Mouse (Mus musculus) lung, postnatal 10 days (tissue): ENCODE data around the gene Tex12.

Source experiments
- DNase-seq: peaks from one replicate; pipeline ENCODE4 v3.0.0; 2021

Tex12 gene

DNA sequence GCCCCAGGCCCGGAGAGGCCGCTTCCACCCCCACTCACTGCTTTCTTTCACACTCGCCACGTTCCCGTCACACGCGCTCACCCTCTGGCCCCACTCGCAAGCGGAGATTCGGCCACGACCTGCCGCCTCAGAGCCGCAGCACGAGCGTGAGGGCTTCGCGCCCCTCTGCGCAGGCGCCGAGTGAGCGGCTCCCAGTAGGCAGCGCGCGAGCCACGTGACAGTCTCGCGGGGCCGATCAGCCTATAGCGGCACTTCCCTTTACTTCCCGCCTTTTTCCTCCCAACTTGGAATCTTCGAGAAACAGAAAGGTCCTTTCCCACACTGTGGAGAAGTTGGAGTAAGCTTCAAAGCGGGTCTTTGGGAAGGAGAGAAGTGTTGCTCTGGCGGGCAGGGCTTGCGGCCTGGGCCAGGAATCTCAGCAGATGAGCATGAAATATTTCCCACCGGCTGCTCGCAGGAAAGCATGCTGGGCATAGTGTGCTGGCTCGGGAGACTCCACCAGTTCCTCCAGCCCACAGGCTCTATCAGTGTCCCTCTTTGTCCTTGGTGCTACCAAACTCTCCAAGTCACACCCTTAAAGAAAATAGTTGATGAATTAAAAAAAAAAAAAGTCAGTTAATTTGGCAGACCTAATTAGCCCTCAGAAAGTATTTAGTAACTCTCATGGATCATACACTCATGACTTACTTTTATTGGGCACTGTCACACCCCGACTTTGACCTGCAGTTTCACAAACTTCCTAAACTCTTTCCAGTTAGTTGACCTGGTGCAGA lies at the start of gene Tex12:
Gene Tex12, minus strand, starts transcription at position 181 of the 773 bp plus-strand sequence.
- DNase-seq = no peak

GRCm38 (mm10) chr9:50604338-50604737 lies 43.2 kb upstream of the Tex12 start:
- DNase-seq = no peak

DNA sequence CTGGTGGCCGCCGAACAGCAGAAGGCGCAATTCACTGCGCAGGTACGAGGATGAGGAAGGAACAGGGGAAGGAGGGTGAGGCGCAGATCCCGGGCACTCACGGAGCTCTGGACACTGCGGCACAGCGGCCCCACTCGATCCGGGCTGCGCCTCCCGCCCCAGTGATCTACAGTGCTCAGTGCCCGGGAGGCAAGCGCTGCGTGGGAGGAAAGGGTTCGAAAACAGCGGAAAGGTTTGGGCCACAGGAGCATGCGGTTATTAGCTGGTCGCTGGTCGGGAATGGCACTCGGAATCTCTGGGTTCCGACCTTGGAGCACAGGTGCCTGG lies 42.8 kb upstream of the Tex12 start:
- DNase-seq = no peak

- DNase-seq = peak; percentile 96
Measured at GRCm38 (mm10) chr9:50603189-50603997, 42.3 kb upstream of the Tex12 start, which contains the start of the genes Sdhd and Timm8b. Gene Sdhd, minus strand, starts transcription at chr9:50603812. Gene Timm8b, plus strand, starts transcription at chr9:50603910.

- DNase-seq = no peak
Measured at GRCm38 (mm10) chr9:50602055-50602845, 41.1 kb upstream of the Tex12 start.

DNA sequence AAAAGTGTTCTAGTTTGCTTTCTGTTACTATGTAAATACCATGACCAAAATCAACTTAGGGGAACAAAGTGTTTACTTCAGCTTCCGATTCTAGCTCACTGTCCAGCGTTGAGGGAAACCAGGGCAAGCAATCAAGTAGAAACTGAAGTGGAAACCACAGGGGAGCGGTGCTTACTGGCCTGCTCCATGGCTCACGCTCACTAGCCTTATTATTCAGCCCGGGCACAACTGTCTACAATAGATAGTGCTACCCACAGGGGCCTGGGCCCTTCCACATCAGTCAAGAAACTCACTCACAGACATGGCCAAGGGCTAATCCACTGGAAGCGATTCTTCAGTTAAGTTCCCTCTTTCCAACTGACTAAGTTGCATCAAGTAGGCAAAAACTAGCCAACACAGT lies 40.4 kb upstream of the Tex12 start:
- DNase-seq = no peak

- no peak for DNase-seq
Measured at GRCm38 (mm10) chr9:50596973-50597372, 35.8 kb upstream of the Tex12 start.

DNA sequence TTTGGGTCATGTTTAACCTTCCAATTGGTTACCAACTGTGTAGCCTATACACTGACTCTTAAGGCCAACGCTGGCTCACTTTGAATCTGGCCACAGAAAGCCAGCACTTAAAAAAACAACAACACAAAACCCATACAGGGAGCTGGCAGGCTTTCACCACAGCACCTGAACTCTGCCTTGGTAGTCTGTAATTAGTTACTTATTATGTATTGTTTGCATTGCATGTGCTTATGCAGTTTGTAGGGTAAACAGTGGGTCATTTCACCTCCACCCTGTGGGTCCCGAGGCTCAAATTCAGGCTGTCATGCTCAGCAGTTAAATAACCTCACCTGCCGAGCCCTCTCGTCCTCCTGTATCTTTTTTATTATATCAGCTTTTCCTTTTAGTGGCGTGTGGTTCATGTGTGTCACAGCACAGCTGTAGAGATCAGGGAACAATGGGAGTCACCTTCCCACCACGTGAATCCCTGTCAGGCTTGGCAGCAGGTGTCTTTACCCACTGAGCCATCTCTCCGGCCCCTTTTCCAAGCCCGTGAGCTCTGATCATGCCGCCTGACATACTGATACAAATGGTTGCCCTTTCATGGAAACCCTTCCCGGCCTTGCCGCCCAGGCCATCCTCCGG lies 33.8 kb upstream of the Tex12 start:
- no peak for DNase-seq

DNA sequence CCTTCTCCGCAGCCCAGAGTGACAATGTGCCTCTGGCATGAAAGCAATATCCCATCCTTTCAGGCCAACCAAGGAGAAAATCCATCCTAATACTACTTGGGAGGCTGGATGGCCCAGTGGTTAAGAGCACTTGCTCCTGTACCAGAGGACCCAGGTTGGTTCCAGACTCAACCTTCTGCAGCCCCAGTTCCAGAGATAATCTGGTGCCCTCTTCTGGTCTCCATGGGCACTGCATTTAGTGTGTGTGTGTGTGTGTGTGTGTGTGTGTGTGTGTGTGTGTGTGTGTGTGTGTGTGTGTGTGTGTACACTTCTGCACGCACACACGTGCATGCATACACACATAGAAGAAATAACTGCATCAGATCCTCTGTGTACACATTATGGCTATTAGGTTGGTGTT lies 32.4 kb upstream of the Tex12 start:
- peak; percentile 52 for DNase-seq

- DNase-seq = no peak
Measured at GRCm38 (mm10) chr9:50592955-50593354, 31.8 kb upstream of the Tex12 start.

DNA sequence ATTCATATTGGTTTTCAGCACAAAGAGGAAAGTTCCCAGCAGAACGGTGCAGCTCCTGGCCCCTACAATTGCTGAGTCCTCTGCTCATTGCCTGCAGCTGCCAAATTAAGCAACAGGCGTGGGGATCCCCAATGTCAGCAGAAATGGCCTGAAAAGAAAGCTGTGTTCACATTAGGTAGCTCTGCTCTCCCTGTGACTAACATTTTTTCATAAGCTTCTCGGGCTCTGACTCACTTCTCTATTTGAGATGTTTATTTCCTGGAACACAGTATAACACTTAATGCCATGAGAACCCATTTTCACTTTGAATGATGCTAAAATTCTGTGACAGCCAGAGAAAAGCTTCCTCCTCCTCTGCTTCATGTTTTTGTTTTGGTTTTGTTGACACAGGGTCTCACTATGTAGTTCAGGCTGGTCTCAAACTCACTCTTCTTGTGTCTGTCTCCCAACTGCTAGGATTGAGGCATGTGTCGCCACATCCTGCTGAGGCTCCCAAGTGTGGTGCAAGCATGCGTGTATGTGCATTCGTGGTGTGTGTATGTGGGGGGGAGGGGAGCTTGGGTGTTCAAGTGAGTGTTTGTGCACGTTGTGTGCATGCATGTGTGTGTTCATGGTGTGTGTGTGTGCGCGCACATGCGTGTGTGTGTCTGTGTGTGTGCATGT lies 29.9 kb upstream of the Tex12 start:
- DNase-seq = peak; percentile 24

DNA sequence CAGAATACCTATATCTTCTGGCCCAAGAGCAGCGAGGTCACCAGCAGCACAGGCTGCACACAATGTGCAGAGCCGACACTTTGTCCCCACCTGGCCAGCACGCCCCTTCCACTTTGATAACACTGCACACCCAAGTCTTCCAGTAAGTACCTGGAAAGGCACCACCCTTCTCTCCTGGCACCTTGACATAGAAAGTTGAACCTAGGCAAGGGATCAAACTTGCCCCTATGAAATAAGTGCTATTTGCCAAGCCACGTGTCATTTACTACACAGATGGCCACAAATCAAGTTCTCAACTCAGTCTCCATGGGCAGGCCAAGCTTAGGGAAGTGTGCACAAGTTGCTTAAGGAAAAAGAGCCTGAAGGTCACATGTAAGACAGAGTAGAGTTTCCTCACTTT lies 25.8 kb upstream of the Tex12 start:
- no peak for DNase-seq

DNA sequence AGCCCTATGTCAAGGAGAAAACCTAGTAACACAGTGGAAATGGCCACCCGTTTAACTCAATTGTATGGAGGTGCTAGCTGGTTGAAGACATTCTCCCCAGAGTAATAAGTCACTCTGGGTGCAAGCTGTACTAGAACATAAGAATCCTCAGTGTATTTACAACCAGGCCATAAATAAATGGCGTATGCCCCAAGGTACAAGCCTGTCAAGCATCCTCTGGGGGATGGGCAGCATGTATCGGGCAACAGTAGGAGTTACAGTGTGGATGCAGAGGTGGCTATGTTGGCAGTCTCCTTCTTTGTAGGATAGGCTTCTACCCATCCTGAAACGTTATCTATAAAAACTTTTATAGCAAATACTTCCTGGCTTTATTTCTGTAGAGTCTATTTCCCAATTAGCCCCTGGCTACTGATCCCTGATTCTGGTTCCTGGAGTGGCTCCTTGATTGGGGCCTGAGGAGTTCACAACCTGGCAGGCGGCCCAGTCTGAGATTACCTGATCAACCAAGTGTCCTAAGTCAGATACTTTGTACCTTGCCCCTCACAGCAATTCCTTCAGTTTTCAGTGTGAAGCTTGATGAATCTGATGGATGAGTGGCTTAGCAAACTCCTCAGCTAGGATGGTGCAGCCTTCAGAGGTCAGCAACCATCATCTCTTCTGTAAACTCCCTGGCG lies 24.2 kb upstream of the Tex12 start:
- DNase-seq = no peak

DNA sequence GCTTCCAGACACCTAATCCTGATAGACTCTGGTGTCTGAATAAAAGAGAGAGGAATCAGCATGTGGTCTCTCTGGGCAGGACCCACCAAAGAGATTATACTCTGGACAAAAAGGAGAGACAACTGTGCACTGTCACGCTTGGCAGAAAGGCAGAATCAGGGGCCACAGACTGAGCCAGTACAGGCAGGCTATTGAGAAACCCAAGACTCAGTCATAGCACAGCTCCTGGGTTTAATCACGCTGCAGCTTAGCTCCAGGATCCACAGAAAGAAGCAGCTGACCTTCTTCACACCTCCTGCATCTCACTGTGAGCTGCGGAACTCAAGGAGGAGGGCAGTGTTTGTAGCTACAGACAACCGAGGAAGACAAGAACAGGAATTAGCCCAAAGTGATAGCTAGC lies 19.2 kb upstream of the Tex12 start:
- no peak for DNase-seq

DNA sequence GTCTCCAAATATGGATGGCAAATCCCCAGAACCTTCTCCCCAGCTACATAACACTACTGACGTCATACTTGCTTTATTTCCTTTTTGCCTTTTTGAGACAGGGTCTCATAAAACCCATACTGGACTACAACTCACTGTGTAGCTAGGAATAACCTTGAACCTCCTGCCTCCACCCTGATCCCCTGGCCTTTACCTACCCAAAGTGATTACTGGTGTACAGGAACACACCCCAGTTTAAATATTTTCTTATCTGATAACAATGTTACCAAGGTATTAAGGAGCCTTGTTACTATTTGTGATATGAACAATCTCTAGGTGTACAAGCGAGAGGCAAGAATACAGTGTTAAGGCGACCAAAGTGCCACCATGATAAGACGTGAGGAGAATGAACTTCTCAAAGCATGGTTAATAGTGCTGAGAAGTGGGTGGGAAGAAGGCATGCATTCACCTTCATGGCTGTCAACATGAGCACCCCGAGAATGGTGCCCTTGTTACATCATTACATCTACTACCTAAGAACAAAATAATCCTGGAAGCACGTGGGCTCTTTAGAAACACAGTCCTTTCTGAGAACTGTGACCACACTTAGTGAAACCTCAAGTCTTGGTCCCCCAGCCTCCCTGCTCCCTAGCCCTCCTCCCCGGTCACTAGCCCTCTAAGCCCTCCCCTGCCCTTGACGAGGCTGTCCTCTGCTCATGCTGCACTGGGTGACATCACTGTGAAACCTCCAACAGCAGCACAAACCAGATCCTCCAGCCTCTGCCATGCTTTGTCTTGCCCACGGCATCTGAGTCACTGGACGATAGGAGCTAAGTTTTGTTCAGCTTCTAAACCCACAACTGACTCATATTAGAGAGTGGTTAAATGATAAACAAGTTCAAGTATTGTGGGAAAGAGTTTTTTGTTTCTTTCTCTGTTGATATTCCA lies 8.7 kb upstream of the Tex12 start:
- no peak for DNase-seq

- no peak for DNase-seq
Measured at GRCm38 (mm10) chr9:50567881-50568280, 6.8 kb upstream of the Tex12 start.

DNA sequence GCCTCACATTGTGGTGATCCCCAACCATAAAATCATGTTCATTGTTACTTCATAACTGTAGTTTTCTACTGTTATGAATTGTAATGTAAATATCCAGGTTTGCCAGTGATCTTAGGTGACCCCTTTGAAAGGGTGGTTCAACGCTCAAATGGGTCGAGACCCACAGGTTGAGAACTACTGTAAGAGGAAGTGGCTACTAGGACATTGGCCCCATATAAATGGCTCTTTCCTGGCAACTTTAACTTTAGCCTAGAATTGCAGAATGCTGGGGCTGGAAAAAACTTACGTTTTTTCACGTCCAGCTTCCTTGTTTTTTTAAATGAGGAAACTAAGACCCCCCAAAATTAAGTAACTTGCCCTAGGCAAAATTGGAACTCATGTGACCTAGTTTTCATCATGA lies 6.2 kb upstream of the Tex12 start:
- DNase-seq = no peak

GRCm38 (mm10) chr9:50565940-50566339 lies 4.8 kb upstream of the Tex12 start:
- DNase-seq = no peak

GRCm38 (mm10) chr9:50565173-50565572 lies 4.0 kb upstream of the Tex12 start:
- DNase-seq = peak; percentile 24

DNA sequence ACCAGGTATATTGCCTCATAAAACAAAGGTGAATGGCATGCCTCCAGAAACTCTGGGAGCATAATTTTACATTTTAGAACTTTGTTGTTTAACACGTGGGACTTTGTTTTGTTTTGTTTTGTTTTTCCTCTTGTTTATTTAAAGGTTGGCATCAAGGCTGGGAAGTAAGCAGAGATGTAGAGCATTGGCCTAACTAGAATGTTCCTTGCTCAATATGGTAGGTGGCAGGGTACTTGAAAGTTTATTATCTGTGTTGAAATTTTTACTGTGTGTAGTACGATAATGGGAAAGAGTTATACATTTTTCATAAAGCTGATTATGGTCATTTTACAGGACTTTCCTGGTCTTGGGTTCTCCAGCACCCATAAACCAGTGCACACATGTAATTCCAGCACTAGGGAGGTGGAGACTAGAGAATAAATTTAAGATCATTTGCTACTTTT lies 814 bp upstream of the Tex12 start:
- DNase-seq = no peak

DNA sequence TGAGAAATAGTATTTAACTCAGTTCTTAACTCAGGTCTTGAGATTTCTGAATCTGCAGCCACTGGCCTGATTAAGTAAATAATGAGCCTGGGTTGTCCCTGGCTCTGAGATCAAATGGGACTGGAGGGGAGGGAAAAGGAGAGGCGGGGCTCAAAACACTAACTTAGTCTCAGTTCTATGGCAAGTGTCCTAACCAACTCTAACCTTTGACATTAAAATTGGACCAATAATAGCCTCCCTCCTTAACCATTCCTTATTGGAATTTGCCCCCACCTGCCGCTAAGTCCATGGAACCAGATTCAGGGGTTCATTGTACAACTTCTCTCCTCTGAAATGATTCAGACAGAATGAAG lies 6.1 kb downstream of the Tex12 start, which contains the start of gene Bco2:
Gene Bco2, minus strand, starts transcription at position 88 of the 353 bp plus-strand sequence.
- no peak for DNase-seq
